Mouse (Mus musculus) megakaryocyte-erythroid progenitor cell, adult 5-6 weeks (primary cell): ENCODE measurements around the gene Zic1. TPM values are rescaled to one million over a fixed set of nuclear protein-coding genes. Genes with fewer than 3 reads are reported as not detected.

Experiments
- ATAC-seq: replicated peaks from 2 replicates; pipeline ENCODE4 v1.8.0; 2016; ENCODE audit warnings: mild to moderate bottlenecking, inconsistent platforms; ENCODE audit not compliant: severe bottlenecking, poor library complexity, low FRiP score, low TSS enrichment
- total RNA-seq, 2 experiments: library from RNA; stranded (forward) in 1 of 2; stranded (reverse) in 1 of 2; fragments of 200-1000, 215-1000 nt in 1 of 2; fragments of >200 nt in 1 of 2; fragmentation: Nextera tagmentation in 1 of 2; gene quantifications; 2 replicates each; pipeline ENCODE4 v1.2.3; 2014 to 2017

Zic1 gene
- total RNA-seq, 2 experiments from 2014 or later = not detected

DNA sequence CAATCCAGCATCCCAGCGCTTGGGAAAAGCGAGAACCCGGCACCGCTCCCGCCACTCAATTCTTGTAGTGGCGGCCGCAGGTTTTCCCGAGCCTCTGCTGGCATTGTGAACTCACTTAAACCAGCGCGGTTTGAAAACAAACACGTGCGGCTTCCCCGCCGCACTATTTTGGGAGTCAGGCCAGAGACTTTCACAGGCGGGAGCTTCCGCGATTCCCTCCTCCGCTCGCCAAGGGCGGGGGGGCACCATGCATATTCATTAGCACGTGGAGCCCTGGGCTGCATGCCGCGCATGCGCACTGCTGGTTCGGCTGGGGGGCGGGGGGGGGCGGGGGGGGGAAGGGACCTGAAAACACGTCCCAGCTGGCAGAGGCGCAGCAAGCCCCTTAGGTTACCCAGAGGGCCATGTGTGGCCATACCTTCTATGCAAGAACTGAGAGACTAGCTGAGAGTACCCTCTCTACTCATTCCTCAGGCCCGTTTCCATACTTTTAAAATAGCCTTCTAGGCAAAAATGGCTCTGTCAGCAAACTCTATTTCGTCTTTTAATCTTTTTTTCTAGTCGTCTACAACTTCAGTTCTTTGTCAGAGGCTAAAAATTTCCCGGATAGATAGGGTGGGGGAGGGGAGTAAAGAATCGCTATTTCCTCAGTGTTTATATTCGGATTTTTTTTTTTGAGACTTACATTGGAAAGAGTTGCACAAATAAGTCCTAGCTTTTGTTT, 9.8 kb downstream of the Zic1 start:
- ATAC-seq = no peak

- ATAC-seq = no peak
Observed at GRCm38 (mm10) chr9:91355270-91355589, 10.4 kb downstream of the Zic1 start.

DNA sequence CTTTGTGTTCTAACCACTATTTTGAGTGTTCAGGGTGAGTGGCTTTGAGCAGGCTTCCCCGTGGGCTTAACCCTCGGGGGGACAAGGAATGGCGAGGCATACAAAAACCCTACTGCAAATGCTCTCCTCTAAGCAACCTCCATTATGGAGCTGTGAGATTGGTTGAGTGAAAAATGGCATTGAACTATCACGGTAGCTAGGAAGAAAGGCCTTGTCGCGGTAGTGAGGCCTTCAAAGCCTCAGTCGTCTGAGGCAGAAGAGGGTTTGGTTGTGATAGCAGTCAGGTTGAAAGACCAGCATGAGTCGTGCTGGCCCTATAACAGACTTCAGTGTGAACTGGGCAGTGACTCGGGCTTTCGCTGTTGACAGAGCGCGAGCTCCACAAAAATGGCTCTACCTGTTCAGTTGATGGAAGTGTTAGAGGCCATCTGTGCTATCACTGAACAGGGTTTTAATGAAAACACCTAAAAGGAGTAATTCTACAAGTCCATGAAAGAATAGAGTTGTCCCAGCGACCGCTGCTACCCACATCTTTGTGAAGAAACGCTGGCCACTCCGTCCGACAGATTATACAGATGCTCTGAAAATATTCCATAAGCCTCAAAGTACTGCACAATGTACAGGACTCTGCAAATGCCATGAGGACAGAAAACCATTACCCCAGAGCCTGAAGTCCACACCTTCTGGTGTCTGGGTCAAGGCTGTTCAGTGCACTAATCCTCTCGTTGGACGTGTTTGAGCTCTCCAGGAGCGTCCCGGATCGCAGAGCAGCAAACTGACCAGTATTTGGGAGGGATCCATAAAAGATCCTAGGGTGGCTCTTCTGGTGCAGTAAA, 11.0 kb downstream of the Zic1 start:
- ATAC-seq = no peak

DNA sequence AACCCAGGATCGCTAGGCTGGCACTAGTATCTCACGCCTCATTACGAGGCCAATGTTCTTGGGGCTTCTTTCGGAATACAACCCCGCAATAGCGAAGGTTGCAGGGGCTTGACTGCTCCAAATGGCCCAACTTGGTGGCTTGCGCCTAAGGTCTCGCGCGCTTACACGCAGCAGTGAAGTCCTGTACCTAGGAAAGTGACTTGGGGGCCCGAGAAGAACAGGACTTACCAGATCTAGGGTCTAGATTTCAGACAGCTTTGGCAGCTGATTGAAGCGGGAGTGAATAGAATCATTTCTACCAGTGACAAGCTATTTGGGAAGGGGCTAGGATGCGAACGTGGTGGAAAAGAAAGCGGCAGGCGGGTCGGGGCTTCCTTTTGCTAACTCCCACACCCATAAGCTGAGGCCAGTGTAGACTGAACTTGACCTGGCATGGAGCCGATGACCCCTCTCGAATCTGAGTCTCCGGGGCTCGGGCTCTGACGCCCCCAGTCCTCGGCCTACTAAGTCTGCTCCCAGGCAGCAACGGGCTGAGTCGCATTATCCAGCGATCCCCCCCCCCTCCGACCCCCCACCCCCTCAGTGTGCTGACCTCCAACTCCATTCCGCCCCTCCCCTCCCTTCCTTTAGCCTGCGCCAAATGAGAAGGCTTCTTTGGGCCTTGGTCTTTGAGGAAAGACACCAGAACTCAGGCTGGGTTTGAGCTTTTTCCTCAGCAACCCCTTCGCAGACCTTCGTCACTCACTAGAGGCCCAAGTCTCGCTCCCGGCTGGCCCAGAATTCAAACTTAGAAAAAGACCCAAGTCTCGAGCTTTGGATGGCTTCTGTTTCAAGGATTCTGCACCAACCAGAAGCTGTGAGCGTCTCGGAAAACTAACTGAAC, 11.8 kb downstream of the Zic1 start:
- ATAC-seq = no peak

DNA sequence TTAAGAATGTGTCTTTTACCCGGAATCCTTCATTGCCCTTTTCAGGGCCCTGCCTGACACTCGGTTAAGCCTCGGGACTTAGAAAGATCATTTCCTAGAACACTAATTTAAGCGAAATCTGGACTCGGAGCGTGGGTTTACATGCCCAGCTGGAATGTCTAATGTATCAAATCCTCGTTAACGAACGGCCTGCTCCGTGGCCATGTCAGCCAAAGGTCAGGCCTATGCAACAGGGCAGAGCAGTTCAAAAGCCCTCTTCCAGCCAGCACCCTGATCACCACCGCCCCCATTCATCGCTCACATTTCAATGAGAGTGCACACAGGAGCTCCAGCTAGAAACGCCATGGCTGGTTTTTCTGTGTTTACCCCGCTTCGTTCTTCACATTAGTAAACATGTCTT, 12.8 kb downstream of the Zic1 start:
- ATAC-seq = no peak

DNA sequence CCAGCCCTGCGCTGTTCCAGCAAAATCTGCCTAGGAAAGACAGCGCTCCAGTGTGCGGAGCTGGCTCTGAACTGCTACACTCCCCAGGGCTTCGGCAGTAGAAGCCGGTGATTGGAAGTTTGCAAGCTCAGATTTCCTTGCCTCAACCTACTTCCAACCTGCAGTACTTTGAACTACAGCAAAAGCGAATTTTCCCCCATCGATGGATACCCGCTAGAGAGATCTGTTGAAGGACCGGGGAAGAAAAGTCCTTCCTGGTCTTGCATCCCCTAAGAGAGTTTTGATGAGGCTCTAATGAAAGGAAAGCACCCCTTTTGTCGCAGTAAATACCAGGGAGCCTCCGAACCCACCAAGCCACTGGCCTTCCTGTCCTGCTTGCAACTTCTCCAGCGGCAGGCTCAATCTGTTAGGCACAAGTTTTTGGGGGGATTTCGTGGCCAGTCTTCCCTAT, 13.6 kb downstream of the Zic1 start:
- no peak for ATAC-seq

GRCm38 (mm10) chr9:91351361-91351760, 14.2 kb downstream of the Zic1 start:
- no peak for ATAC-seq

GRCm38 (mm10) chr9:91350861-91351291, 14.7 kb downstream of the Zic1 start:
- no peak for ATAC-seq

- ATAC-seq = no peak
Observed at GRCm38 (mm10) chr9:91350211-91350791, 15.3 kb downstream of the Zic1 start.

GRCm38 (mm10) chr9:91348746-91349145, 16.9 kb downstream of the Zic1 start:
- no peak for ATAC-seq

GRCm38 (mm10) chr9:91347591-91347990, 18.0 kb downstream of the Zic1 start:
- ATAC-seq = no peak

Other genes with a start within 250 kb of the Zic1 start
- not detected in 2 replicates for gene Zic4, start 3.4 kb downstream of the Zic1 start, total RNA-seq (2014; fragmentation: Nextera tagmentation)
- gene Zic4, start 3.4 kb downstream of the Zic1 start, total RNA-seq (2017) = not detected in 2 replicates